Mouse (Mus musculus) embryonic facial prominence, embryonic 15.5 days (tissue): ENCODE measurements at regions not wholly inside any gene's neighbourhood (a gene's known extent, or its start where the extent isn't known, plus 50 kb on each side); places are given as distances from the start of the nearest gene placed in this dataset.
A peak's percentile ranks its signal among the peaks of the same experiment; 100 is the strongest.

ENCODE experiments used
- ATAC-seq: fragments of 200-750 bp; cut with Nextera tagmentation; 2 replicates; pipeline ENCODE4 v1.8.0; 2017; ENCODE audit warnings: low read depth, moderate TSS enrichment; ENCODE audit not compliant: insufficient number of reproducible peaks, low FRiP score, low TSS enrichment
- H3K27ac ChIP-seq: fragments of 300-500 bp; sonication (generic); replicated peaks from 2 replicates; pipeline ENCODE4 v1.5.1; 2015; ENCODE audit warnings: mild to moderate bottlenecking, inconsistent platforms
- H3K27me3 ChIP-seq: fragments of 300-500 bp; sonication (generic); 2 replicates; pipeline ENCODE4 v1.6.1; 2015; ENCODE audit warnings: inconsistent platforms
- H3K36me3 ChIP-seq: fragments of 300-500 bp; sonication (generic); 2 replicates; pipeline ENCODE4 v1.6.1; 2015; ENCODE audit warnings: mild to moderate bottlenecking, inconsistent platforms
- H3K4me1 ChIP-seq: fragments of 300-500 bp; sonication (generic); 2 replicates; pipeline ENCODE4 v1.6.1; 2015; ENCODE audit warnings: inconsistent platforms
- H3K4me2 ChIP-seq: fragments of 300-500 bp; sonication (generic); replicated peaks from 2 replicates; pipeline ENCODE4 v1.6.1; 2015; ENCODE audit warnings: mild to moderate bottlenecking, inconsistent platforms
- H3K4me3 ChIP-seq: fragments of 300-500 bp; sonication (generic); replicated peaks from 2 replicates; pipeline ENCODE4 v1.5.1; 2015; ENCODE audit warnings: mild to moderate bottlenecking, inconsistent platforms
- H3K9ac ChIP-seq: fragments of 300-500 bp; sonication (generic); 2 replicates; pipeline ENCODE4 v1.6.1; 2015; ENCODE audit warnings: inconsistent platforms
- H3K9me3 ChIP-seq: fragments of 300-500 bp; sonication (generic); replicated peaks from 2 replicates; pipeline ENCODE4 v1.6.1; 2016; ENCODE audit warnings: inconsistent platforms
- WGBS: fragments of 180-500 bp; shearing (Covaris S2); methylation state at CpG from one replicate; pipeline ENCODE4 v1.1.7; 2015; 5-methylcytosine and 5-hydroxymethylcytosine counted together

DNA sequence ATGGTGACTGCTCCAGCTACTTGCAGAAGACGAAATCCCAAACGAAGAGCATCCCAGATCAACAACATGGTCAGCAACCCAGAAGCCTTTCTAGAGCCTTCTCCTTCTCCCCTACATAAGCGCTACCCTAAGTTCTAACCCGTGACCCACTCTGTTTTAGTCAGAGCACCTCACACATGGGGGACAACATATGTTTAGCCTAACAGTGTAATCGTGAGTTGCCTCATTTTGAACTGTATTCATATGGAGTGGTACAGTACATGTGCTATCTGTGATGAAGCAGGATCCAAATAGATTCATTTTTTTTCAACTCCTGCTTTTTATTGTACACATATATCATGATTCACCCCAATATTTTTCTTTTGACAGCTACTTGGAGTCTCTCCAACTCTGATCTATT is 146.2 kb downstream of the Cartpt start:
- ATAC-seq = no peak
- H3K27ac ChIP-seq = no peak overlapping the region
- H3K9ac ChIP-seq = no peak overlapping the region
- peaks cover 3% of the 10 kb centered on the region for H3K4me1 ChIP-seq
- no peak overlapping the region for H3K4me3 ChIP-seq
- no peaks in the 10 kb centered on the region for H3K27me3 ChIP-seq
- 72% methylated on average over 5 of the region's 5 CpGs for WGBS
- no peaks in the 10 kb centered on the region for H3K9me3 ChIP-seq
- H3K36me3 ChIP-seq = no peaks in the 10 kb centered on the region
- H3K4me2 ChIP-seq = no peak overlapping the region

DNA sequence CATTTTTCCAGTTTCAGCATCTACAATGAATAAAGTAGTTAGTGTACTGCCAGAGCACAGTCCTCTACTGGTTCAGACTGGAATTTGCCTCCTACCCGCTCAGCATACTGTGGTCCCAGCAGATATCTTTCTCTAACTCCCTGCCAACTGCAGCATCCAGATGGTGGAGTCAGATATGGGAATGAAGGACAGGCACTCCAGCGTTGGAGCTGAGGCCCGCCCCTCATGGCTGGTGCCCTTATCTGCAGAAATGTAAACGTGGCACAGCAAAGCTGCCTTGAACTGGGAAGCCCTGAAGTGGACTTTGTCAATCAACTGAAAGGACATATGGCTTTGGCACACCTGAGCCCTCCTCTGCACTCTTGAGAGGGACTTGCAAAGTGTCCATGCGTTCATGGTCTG is 146.6 kb downstream of the Cartpt start:
- Histone ChIP-seq H3K4me2 (no peak overlapping the region), H3K4me1 (peaks cover 1% of the 10 kb centered on the region), H3K9me3 (no peaks in the 10 kb centered on the region), H3K27me3 (no peaks in the 10 kb centered on the region), H3K9ac (no peak overlapping the region), H3K36me3 (no peaks in the 10 kb centered on the region), H3K4me3 (no peak overlapping the region), H3K27ac (no peak overlapping the region)
- WGBS = 59% methylated on average over 5 of the region's 5 CpGs
- no peak for ATAC-seq

DNA sequence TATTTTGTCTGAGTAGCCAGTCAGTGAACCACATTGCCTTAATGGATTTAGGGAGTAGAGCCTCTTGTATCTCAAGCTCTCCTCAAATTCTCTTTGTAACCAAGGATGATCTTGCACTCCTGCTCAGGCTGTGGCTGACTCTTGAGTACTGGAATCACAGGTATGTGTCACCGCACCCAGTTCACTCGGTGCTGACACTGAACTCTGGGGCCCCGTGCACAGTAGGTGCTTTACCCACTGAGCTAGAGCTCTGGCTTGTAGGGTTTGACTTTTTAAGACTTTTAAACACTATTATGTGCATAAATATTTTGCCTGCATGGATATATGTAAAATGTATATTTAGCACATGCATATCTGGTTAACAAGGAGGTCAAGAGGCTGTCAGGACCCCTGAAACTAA is 147.4 kb downstream of the Cartpt start:
- Histone ChIP-seq H3K4me3 (no peak overlapping the region), H3K4me2 (no peak overlapping the region), H3K36me3 (no peaks in the 10 kb centered on the region), H3K9ac (no peak overlapping the region), H3K27me3 (no peaks in the 10 kb centered on the region), H3K27ac (no peak overlapping the region), H3K4me1 (no peaks in the 10 kb centered on the region), H3K9me3 (no peaks in the 10 kb centered on the region)
- 87% methylated on average over 3 of the region's 3 CpGs for WGBS
- no peak for ATAC-seq

DNA sequence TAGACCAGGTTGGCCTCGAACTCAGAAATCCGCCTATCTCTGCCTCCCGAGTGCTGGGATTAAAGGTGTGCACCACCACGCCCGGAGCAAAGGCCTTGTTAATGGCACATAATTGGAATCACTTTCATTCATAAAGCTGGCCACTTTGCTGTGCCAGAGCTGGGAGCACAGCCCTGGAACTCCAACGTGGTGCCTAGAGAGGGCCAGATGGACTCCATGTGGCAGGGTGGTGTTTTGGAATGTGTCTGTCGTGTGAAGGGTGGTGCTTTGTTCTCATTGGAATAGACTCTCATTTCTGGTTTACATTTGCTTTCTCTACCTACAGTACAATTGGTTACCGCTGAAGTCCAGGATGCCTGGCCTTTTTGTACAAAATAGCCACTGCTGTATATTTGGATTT is 150.2 kb downstream of the Cartpt start:
- ATAC-seq = no peak
- Histone ChIP-seq H3K36me3 (no peaks in the 10 kb centered on the region), H3K9me3 (no peaks in the 10 kb centered on the region), H3K9ac (no peak overlapping the region), H3K27me3 (no peaks in the 10 kb centered on the region), H3K4me2 (no peak overlapping the region), H3K27ac (no peak overlapping the region), H3K4me3 (no peak overlapping the region), H3K4me1 (no peaks in the 10 kb centered on the region)
- 64% methylated on average over 8 of the region's 8 CpGs for WGBS

DNA sequence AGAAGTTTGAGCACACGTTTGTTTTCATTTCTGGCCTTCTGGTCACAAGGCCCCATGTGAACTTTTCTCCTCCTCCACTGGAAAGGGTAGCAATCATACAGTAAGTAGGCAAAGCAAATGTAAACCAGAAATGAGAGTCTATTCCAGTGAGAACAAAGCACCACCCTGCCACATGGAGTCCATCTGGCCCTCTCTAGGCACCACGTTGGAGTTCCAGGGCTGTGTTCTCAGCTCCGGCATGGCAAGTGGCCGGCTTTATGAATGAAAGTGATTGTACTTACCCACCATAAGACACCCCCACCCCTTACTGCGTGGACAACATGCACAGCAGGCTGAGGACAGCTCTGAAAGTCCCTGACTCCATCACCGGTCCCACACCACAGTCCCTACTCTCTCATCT is 151.5 kb downstream of the Cartpt start:
- H3K36me3 ChIP-seq = no peaks in the 10 kb centered on the region
- H3K4me3 ChIP-seq = no peak overlapping the region
- WGBS = 49% methylated on average over 6 of the region's 6 CpGs
- H3K9ac ChIP-seq = no peak overlapping the region
- H3K27me3 ChIP-seq = no peaks in the 10 kb centered on the region
- no peaks in the 10 kb centered on the region for H3K9me3 ChIP-seq
- no peak overlapping the region for H3K27ac ChIP-seq
- H3K4me2 ChIP-seq = no peak overlapping the region
- ATAC-seq = no peak
- H3K4me1 ChIP-seq = peaks cover 4% of the 10 kb centered on the region; the same call in 1 of the 2 replicates

DNA sequence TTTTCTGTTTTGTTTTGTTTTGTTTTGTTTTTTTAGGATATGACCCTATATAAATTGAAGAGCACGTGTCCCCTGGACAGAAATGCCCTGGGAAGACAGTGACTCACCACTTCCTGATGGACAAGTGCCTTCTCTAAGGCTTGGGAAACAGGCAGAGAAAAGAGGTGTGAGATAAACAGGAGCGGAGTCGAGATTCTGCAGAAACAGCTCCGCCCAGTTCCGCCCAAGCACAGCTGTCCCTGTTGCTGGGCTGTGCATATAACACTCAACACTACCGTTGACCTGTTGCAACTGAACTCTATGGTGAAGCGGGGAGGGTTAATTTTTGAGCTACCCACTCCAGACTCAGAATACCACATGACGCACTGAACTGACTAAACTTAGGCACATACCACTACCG is 152.8 kb downstream of the Cartpt start:
- no peak overlapping the region for H3K4me3 ChIP-seq
- H3K9ac ChIP-seq = no peak overlapping the region
- no peaks in the 10 kb centered on the region for H3K36me3 ChIP-seq
- H3K4me1 ChIP-seq = peaks cover 14% of the 10 kb centered on the region
- H3K27me3 ChIP-seq = no peaks in the 10 kb centered on the region
- H3K4me2 ChIP-seq = no peak overlapping the region
- no peak for ATAC-seq
- H3K27ac ChIP-seq = no peak overlapping the region
- 81% methylated on average over 9 of the region's 9 CpGs for WGBS
- no peaks in the 10 kb centered on the region for H3K9me3 ChIP-seq

DNA sequence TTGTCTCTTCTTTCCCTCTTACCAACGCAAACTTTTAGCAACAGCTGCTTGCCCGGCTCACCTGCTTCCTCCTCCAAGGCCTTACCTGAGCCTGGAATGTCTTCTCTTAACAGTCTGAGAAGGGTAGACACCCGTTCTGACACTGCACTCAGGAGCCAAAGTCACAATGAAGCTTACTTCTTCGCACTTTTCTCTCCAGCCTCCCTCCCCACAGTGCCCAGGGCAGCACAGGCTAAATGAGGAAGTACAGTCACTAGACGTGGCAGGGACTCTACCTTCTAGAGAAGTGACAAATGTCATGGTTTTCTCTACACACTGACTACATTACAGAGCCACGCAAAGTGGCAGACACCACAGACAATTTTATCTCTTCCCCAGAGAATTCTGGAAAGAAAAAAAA is 155.4 kb downstream of the Cartpt start:
- Histone ChIP-seq H3K4me3 (no peak overlapping the region), H3K4me2 (no peak overlapping the region), H3K27me3 (no peaks in the 10 kb centered on the region), H3K36me3 (no peaks in the 10 kb centered on the region), H3K9ac (no peak overlapping the region), H3K4me1 (peaks cover 16% of the 10 kb centered on the region), H3K27ac (no peak overlapping the region), H3K9me3 (no peaks in the 10 kb centered on the region)
- no peak for ATAC-seq
- 70% methylated on average over 6 of the region's 6 CpGs for WGBS

DNA sequence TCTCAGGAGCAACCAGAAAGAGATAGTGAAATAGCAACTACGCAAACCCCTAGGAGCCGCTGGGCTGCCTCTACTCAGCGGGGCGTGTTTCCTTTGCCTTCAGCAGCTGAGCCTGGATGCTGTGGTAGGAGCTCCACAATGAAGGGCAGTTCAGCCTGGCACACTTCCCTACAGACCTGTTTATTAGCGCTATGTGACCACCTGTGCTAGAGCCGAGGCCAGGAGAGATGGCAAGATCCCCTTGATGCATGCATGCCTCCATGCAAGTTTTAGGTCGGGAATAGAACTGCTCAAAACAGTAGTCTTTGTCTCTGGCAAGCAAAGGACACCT is 156.1 kb downstream of the Cartpt start:
- 68% methylated on average over 7 of the region's 7 CpGs for WGBS
- Histone ChIP-seq H3K27ac (no peak overlapping the region), H3K4me1 (peaks cover 16% of the 10 kb centered on the region), H3K36me3 (no peaks in the 10 kb centered on the region), H3K4me2 (no peak overlapping the region), H3K9ac (no peak overlapping the region), H3K4me3 (no peak overlapping the region), H3K9me3 (no peaks in the 10 kb centered on the region), H3K27me3 (no peaks in the 10 kb centered on the region)
- no peak for ATAC-seq

DNA sequence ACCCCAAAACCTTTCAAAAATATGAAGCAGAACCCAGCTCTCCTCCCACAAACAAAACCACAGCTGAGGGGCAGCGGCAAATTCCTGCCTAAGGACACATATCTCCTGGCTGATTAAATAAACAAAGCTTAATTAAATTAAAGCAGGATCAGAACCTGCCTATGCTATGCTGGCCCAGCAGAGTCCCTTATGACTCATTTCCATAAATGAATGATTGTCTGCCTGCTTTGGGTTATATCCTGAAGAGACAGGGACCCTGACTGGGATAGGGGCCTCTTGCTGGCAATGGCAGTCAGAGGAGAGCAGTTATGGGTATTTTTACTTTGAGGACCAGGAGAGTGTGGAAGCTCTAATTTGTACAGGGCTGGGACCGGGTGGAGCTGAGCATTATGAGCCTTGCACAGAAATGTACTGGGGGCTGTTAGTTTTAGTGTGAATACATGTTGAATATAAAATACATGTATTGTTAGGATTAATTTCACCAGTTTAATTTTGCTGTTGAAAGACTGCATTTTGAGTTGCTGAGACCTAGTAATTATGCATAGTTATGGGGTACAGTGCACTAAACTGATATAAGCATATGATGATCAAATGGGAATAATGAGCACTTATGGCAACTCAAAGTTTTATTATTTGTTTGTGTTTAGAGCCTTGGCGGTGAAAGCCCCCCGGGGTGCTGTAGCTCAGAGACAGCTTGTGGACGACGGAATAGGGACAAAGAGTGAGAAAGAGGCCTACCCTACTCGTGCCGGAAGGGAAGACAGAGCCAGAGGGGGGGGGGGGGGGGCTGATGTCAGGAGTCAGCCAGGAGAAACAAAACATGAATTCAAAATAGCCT is 156.7 kb downstream of the Cartpt start:
- 0 out of 2 replicates have a peak overlapping the region, but pooled peaks have one; percentile 36 for H3K27ac ChIP-seq
- H3K4me2 ChIP-seq = no peak overlapping the region
- ATAC-seq = peak; percentile 31; the same call in 1 of the 2 replicates
- no peaks in the 10 kb centered on the region for H3K9me3 ChIP-seq
- no peaks in the 10 kb centered on the region for H3K27me3 ChIP-seq
- H3K4me3 ChIP-seq = no peak overlapping the region
- no peaks in the 10 kb centered on the region for H3K36me3 ChIP-seq
- WGBS = 46% methylated on average over 8 of the region's 8 CpGs
- H3K9ac ChIP-seq = no peak overlapping the region
- H3K4me1 ChIP-seq = peaks cover 16% of the 10 kb centered on the region

DNA sequence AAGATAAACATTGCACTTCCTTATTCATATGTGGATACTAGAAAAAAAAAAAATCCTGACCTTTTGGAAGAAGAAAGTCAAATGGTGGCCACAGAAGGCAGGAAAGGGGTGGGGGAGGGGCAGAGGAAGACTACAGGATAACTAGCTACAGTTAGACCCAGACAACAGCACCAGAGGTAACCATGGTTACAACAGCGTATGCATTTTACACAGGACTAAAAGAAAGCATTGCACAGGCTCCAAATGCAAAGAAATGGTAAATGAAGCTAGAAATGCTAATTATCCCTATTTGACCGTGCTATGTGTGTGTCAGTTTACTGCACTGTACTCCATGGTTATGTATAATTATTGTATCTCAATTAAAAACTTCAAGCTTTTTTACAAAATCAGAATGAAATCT is 158.4 kb downstream of the Cartpt start:
- Histone ChIP-seq H3K9ac (no peak overlapping the region), H3K4me2 (no peak overlapping the region), H3K27ac (no peak overlapping the region), H3K27me3 (no peaks in the 10 kb centered on the region), H3K4me1 (peaks cover 16% of the 10 kb centered on the region), H3K9me3 (no peaks in the 10 kb centered on the region), H3K4me3 (no peak overlapping the region), H3K36me3 (no peaks in the 10 kb centered on the region)
- WGBS = 52% methylated on average over 2 of the region's 2 CpGs
- no peak for ATAC-seq

DNA sequence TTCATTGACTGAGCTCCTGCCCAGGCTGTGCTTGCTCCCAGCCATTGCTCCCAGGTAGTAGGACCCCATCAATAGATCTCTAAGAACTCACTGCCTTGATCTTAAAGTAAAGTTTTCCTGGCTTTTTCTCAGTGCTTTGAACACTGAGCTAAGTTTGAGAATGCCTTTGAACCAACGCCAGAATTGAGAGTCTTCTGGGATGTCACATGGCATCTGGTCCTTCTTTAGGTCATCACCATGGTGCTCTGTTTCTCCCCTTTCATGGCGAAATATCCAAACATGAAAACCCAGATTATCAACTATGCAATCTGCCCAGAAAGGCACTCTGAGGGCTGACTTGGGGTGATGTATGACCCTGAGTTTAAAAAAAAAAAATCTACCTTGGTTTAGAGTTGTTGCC is 158.9 kb downstream of the Cartpt start:
- no peak for ATAC-seq
- no peak overlapping the region for H3K4me3 ChIP-seq
- peak overlapping the region; percentile 39; the same call in 1 of the 2 replicates for H3K27ac ChIP-seq
- no peak overlapping the region for H3K4me2 ChIP-seq
- H3K9me3 ChIP-seq = no peaks in the 10 kb centered on the region
- WGBS = 38% methylated on average over 2 of the region's 2 CpGs
- H3K9ac ChIP-seq = no peak overlapping the region
- peaks cover 16% of the 10 kb centered on the region for H3K4me1 ChIP-seq
- no peaks in the 10 kb centered on the region for H3K36me3 ChIP-seq
- no peaks in the 10 kb centered on the region for H3K27me3 ChIP-seq

DNA sequence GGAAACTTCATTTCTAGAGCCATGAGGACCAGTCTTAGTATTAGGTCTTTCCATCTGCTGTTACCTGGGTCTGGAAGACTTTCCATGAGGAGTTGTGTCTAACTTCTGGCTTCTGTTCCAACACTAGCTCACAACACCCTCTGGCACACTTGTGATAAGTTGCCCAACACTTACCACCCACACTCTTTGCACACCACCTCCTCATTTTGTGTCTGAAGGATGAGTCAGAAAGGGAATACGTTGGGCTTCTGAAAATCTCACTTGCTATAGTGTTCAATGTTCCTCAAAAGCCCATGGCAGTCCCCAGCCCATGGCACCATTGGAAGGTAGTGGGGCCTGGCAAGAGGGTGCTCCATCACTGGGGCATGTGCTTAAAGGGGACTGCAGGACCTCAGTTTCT is 161.5 kb downstream of the Cartpt start:
- H3K27ac ChIP-seq = no peak overlapping the region
- H3K36me3 ChIP-seq = no peaks in the 10 kb centered on the region
- H3K4me1 ChIP-seq = peaks cover 12% of the 10 kb centered on the region
- H3K9me3 ChIP-seq = no peaks in the 10 kb centered on the region
- H3K4me2 ChIP-seq = no peak overlapping the region
- H3K27me3 ChIP-seq = no peaks in the 10 kb centered on the region
- 87% methylated on average over 1 of the region's 1 CpGs for WGBS
- no peak overlapping the region for H3K9ac ChIP-seq
- no peak for ATAC-seq
- H3K4me3 ChIP-seq = no peak overlapping the region
